Mouse (Mus musculus) layer of hippocampus, adult 9-10 months (tissue): ENCODE data around the gene Rps6kb2.

Experiments
- DNase-seq: peaks from one replicate; pipeline ENCODE4 v3.0.0; 2022; ENCODE audit warnings: low spot score

The Rps6kb2 gene

DNA sequence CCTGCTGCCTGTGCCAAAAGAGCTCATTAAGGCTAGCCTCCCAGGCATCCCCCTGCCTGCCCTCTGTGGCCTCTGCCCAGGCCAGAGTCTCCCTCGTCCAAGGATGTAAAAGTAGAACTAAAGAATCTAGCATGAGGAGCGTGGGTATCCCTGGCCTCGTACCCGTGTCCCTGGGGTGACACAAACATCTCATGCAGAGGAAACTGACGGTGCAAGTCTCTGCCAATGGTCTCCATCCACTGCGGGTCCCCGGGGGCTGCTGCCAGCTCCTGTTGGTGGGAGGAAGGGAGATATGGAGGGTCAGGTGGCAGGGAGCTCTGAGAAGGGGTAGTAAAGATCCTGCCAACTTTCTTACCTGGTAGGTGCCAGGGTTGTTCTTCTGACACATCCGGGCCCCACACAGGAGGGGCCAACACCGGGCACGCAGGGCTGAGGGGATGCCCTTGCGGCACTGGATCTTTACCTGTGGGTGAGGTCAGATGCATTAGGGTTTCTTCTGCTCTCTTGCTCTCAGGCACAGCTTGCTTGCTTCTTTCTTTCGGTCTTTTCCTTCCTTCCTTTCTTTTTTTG, 26.0 kb upstream of the Rps6kb2 start:
- no peak for DNase-seq

DNA sequence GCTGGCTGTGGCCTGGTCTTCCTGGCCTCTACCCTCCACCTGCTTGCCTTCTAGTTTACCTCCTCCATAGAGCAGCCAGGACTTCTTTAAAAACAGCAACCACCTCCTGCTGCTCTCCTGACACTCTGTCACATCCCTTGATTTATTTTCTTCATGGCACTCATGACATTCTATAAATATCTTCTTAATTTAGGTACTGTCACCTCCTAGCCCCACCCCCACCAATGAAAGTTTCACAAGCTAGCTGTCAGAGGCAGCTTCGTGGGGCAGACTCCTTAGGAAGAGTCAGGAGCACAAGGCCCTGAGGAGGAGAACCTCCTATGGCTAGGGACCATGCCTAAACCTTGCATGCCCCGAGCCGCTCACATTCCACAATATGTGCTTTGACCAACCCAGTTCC, 24.1 kb upstream of the Rps6kb2 start:
- DNase-seq = no peak

DNA sequence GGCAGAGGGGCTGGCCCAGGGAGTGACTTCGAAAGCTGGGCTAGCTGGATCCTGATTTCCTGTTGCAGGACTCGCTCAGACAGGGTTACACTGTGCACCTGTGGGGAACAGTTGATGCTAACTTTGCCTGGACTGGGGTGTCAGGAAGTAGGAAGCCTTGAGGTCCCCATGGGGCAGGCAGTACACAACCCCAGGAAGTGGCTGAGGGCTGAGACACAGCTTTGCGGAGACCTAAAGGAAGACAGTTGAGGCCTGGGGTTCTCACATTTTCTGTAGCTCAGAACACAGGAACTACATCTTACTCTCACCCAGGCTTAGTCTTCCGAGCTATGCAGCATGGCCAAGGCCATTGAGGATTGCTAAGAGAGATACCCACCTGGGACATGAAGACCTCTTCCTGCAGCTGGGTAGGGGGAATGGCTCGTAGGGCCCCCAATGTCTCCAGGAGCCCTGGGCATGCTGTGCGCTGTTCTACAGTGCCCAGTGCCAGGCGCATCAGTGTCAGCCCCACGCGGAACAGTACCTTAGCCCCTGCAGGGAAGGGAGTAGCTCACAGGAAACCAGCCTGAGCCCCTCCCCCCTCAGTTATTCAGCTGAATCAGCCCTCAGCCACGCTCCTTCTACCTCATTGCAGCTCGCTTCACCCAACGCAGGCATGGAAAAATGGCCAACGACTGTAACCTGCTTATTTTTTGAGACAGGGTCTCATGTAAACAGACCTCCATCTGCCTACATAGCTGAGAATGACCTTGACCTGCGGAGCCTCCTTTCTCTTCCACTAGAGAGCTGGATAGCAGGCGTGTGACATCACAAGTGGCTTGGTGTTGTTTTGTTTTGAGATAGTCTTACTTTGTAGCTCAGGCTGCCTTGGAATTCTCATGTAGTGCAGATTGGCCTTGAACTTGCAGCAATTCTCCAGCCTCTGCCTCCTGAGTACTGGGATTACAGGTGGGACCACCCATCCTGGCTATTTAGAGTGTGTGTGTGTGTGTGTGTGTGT, 22.1 kb upstream of the Rps6kb2 start:
- DNase-seq = no peak

DNA sequence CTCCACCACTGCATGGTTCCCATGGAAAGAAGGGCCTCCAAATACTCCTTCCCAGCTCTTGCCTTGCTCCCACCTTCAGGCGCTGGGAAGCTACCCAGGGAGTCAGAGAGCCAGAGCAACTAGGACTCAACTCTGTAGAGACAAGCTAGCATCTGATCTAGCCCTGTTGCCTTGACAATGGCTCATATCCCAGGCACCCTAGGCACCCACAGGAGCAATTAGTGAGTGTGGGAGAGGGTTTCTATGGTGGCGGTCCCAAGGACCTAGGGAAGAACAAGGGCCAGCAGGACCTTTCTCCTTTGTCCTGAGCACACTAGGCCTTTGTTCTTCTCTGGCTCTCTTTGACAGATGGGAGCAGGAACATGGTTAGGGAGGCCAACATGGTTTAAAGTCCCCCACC, 20.5 kb upstream of the Rps6kb2 start:
- no peak for DNase-seq

DNA sequence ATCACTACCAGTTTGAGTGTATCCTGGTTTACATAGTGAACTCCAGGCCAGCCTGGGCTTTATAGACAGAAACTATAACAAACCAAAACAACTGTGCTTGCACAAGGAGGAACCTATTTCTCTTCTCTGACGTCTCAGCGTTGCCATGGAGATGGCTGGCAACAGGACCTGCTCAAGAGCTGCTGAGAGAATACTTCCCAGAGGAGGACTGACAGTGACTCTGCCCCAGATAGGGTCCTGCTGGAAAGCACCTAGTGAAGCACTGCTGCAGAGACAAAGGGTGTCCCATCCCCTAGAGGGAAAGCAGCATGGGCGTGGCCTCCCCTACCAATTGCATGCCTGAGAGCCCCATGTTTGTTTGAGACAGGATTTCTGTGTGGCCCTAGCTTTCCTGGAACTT, 18.7 kb upstream of the Rps6kb2 start:
- DNase-seq = no peak

DNA sequence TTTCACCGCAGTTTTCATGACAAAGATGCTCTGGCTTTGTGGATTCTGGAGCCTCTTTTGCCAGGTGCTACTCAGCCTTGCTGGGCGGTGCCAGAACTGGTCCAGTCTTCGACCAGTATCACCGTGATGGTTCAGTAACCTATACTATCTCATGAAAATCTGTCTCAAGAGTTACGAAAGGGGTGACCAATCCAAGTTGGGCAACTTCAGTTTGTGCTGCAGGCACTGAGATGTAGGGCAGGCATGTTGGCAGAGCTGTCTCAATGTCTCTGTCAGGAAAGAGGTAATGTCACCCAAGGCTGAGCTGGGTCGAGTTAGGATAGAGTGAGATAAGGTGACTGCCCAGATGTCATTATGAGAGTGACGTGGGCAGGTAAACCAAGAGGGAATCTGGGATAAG, 17.3 kb upstream of the Rps6kb2 start:
- DNase-seq = no peak

- no peak for DNase-seq
Measured at GRCm38 (mm10) chr19:4175368-4175947, 12.3 kb upstream of the Rps6kb2 start, which contains the start of gene Carns1. TSS of gene Carns1 (minus strand) at chr19:4175479.

DNA sequence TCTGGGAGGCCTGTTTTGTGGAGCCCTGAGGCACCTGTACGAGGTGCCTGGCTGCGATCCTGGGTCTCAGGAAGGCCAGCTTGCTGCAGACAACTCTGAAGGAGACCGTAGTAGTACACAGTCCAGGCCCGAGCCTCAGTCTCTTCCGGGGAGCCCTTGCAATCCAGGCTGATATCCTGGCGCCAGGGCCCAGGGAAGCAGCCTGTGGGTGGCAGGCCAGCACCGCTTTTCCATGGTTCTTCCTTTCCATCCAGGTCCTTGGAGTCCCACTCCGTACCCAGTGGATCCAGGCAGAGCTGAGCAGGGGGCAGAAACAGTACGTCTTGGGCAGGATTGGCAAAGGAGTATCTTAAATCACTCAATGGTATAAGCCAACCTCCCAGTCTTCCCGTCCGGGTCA, 9.8 kb upstream of the Rps6kb2 start:
- DNase-seq = no peak

- no peak for DNase-seq
Measured at GRCm38 (mm10) chr19:4171393-4172290, 8.5 kb upstream of the Rps6kb2 start.

- no peak for DNase-seq
Measured at GRCm38 (mm10) chr19:4170723-4171392, 7.7 kb upstream of the Rps6kb2 start.

DNA sequence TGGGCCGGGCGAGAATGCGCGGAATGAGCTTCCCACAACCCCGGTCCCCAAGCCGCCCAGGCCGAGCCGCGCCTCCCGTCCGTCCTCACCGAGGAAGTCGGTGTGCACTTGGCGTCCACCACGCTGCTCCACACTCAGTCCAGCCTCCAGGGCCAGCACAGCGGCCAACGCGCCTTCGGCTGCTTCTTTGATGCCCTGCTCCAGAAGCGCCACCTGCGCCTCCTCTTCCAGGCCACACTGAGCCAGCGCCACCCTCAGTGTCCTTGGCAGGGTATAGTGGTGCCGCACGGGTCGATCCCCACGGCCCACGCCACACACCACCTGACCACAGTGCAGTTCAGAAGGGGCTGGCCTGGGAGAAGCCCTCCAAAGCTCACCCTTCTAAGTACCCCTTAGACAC, 6.7 kb upstream of the Rps6kb2 start:
- no peak for DNase-seq

DNA sequence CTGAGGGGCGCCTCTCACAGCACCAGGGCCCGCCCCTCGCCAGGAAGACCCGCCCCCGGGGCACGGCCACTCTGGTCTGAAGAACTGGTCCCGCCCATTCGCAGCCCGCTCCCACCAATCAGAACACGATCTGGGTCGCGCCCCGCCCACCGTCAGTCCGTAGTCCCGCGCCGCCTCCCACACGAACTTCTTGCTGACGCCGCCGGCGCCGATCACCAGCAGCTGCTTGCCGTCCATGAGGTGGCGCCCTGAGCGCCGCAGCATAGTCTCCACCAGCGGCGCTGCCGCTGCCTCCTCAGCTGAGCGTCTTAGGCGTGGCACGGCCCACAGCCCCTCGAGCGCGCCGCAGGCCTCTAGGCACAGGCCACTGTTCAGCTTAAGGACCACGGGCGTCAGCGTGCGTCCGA, 6.2 kb upstream of the Rps6kb2 start:
- peak; percentile 99 for DNase-seq

GRCm38 (mm10) chr19:4166678-4167476, 3.7 kb upstream of the Rps6kb2 start:
- DNase-seq = no peak

- DNase-seq = no peak
Measured at GRCm38 (mm10) chr19:4164721-4165120, 1.6 kb upstream of the Rps6kb2 start.

- no peak for DNase-seq
Measured at GRCm38 (mm10) chr19:4164100-4164499, 946 bp upstream of the Rps6kb2 start.

DNA sequence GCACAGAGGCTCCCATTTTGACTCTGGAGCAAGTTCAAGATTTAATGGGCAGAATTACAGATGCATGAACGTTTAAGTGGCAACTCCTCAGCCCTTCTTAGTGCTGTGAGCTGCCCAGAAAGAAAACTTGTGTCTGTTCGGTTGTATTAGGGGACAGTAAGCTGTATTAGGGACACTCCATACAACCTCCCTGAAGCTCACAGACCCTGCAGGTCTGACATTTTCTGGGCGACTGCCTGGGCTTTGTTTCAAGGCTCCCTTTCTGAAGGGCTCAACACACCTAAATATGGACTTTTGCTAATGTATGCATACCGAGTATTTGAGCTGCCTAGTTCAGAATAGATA, 361 bp upstream of the Rps6kb2 start:
- DNase-seq = no peak

DNA sequence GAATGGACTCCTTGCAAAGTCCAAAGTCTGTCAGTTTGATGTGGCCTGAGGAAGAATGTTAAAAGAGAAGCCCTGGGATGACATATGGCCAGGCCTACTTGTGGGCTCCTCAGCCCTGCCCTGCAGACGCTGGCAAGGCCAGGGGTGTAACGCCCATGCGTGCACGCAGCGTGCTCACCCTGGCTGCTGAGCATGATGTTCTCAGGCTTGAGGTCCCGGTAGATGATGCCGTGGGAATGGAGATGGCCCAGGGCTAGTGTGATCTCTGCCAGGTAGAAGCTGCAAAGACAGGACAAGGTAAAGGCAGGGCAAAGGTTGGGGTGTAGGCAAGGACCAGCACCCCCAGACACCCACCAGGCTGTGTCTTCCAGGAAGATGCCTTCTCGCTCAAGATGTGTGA, 4.1 kb downstream of the Rps6kb2 start:
- DNase-seq = no peak

DNA sequence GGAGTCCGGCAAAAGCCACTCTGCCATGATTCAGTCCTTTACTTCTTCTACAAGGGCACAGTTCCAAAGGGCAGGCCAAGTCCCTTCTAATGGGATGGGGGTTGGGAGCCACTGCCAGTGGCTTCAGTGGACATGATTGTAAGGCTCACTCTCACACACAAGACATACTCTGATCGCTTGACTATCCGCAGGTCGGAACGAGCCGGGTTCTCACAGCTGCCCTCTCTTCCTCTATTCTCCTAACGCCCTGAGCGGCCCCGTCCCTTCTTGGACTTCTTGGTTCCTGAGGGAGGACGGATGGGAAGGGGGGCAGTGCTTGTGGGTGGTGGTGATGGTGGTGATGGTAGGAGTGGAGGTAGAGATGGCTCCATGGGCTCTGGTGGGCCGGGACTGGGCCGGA, 6.4 kb downstream of the Rps6kb2 start:
- DNase-seq = no peak

DNA sequence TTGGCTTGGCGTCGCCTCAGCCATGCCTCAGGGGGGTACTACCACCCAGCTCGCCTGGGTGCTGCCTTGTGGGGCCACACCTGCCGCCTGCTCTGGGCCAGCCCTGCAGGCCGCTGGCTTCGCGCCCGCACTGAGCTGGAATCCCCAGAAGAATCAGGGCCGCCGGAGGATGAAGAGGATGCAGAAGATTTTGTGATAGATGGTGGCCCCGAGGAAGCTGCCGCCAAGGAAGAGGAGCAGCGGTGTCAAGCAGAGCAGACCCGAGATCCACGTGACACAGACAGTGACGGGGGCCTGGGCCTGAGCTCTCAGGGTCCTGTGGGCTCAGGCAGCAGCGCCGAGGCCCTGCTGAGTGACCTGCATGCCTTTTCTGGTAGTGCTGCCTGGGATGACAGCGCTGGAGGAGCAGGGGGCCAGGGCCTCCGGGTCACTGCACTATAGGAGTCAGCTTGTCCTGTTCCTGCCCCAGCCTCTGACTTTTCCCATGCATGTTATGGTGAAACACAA, 7.0 kb downstream of the Rps6kb2 start:
- no peak for DNase-seq

- no peak for DNase-seq
Measured at GRCm38 (mm10) chr19:4155223-4156072, 7.7 kb downstream of the Rps6kb2 start.
